Mouse (Mus musculus) gastrocnemius, adult 8-10 months (tissue): ENCODE measurements at regions not wholly inside any gene's neighbourhood (a gene's known extent, or its start where the extent isn't known, plus 50 kb on each side); places are given as distances from the start of the nearest gene placed in this dataset.

Experiments used
- DNase-seq, 2 experiments: peaks; one replicate each; pipeline ENCODE4 v3.0.0; 2022; ENCODE audit warnings: low spot score in 2 of 2

GRCm38 (mm10) chr13:44128506-44129274 is 344.1 kb downstream of the Cd83 start:
- no peak for DNase-seq

DNA sequence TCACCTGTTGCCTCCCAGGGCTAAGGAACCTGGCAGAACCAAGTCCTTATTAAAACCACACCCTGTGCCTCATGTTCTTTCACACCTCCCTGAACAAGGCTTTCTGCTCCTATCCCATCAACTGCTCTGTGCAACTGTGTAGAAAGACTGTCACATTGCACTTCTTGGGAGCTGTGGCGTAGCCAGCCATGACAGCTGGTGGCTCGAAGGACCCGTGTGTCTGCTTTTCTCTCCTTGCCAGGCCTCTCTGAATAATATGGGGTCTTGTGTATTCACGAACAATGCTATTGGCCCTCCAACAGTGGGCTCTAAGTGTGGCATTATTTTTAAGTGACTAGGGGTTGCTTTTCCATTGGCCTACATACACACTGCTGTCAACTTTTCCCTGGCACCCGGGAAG is 347.3 kb downstream of the Cd83 start:
- DNase-seq = no peak

DNA sequence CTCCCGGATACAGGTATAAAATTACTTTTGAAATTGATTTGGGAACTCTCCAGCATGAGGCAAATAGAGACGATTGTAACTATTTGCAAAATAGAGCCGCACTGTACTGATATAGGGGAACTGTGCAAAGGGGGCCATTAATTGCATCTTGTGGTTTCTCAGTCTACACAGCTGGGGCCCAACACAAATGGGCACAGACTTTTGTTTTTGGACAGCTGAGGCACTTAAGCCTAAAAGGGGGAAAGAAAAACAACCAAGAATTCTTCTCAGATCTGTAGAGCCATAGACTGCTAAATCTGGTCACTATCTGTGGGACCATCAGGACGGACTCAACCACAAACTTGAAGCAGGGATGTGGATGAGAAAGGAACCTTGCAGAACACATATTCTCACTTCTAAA is 347.9 kb downstream of the Cd83 start:
- no peak for DNase-seq

- DNase-seq = peak in 1 of 2 experiments; percentile 10
These were observed 348.9 kb downstream of the Cd83 start for GRCm38 (mm10) chr13:44133436-44133835.

DNA sequence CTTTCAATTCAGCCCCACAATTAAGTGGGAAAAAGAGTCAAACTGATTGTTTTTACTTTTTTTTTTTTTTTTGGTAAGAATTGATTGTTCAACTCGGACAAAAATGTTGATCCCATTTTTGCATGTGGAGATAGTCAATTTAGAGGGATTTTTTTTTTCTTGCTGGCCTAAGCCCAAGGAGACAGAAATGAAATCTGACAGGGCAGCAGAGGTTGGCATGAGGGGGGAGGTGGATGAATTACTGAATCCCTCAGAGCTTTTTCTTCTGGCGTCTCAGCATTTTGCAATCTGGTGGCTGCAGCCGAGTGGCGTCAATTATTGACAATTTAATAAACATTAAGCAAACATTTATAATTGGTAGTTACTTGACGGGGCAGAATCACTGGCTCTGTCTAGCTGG is 356.6 kb downstream of the Cd83 start:
- DNase-seq = no peak

- no peak for DNase-seq
These were observed 360.9 kb downstream of the Cd83 start for GRCm38 (mm10) chr13:44145441-44145840.

DNA sequence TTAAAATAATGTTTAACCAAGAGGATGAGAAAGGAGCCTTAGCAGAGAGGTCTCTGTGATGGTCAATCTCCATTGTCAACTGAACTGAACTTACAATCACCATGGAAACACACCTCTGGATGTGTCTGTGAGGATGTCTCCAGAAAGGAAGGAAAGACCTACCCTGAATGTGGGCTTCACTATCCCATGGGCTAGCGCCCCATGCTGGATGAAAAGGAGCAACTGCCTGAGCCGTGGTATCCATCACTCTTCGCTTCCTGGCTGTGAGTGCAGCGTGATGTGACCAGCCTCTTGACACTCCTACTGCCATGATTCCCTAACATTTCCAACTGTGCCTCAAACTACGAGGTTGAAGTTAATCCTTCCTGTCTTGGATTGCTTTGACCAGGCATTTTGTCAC is 363.3 kb downstream of the Cd83 start:
- DNase-seq = no peak

- DNase-seq = no peak
These were observed 364.9 kb downstream of the Cd83 start for GRCm38 (mm10) chr13:44149499-44149898.

GRCm38 (mm10) chr13:44151526-44151925 is 367.0 kb downstream of the Cd83 start:
- DNase-seq = no peak

DNA sequence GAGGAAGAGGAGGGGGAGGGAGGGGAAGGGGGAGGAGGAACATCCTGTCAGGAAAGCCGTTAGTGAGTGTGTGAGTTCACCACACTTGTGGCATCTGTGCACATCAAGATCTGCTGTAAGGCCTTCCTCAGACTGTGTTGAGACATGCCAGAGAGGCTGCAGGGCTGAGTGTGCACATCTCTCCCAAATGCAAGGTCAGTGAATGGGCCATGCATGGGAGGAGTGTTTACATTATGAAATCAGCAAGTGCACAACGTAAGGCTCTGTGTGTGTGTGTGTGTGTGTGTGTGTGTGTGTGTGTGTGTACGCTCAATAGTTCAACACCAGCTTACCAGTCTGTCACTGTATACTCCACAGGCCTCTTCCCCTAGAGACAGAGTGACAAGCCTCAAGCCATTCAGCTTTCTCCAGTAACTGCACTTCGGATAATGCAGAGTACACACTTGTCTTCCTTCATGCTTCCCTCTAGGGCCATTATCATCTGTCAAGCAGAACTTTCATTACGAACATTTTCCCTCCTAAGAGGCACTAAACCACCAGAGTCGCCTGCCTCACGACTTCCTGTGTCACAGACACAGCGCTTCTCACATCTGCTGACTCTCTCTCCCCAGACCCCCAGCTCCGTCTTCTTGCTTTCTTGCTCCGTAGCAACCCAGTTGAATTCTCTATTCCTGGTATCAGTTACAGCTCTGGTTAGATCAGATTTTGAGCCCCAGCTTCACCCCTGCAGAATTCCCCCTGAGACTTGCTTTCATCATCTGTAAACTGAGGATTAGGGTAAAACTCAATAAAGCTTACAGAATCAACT is 368.4 kb downstream of the Cd83 start:
- no peak for DNase-seq

DNA sequence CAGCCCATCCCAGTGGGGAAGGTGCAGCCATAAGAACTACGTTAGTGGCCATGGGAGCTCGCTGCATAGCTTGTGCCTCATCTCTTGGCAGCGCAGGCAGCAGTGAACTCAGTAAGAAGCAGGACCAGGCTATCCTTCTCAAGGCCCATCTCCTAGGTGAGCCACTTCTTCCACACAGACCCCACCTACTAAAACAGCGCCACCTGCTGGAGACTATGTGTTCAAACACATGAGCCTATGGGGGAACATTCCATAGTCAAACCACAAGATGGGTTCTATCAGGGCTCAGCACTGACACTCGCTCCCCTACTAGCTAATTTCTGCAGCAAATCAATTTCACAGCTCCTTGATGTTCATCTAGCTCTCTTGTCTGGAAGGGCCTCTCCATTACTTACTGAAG is 369.2 kb downstream of the Cd83 start:
- no peak for DNase-seq

GRCm38 (mm10) chr13:44155956-44156355 is 371.4 kb downstream of the Cd83 start:
- DNase-seq = no peak

GRCm38 (mm10) chr13:44156546-44156945 is 372.0 kb downstream of the Cd83 start:
- DNase-seq = no peak

DNA sequence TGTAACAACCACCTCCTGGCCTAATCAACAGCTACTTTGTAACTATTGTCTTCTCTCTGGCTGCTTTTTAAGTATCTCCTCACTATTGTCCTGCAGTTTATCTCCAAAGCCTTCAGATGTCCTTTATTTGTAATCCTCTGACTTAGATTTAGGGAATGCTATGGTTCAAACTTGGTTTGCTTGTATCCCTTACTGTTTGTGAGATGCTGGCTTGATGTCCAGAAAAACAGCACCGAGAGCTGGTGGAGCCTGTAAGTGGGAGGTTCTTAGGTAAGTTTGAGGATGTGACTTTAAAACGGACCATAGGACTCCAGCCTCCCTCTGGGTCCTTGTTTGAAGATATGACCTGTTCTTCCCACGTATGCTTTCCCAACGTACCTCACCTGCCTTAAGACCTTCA is 372.7 kb downstream of the Cd83 start:
- no peak for DNase-seq

- DNase-seq = no peak
These were observed 373.8 kb downstream of the Cd83 start for GRCm38 (mm10) chr13:44158364-44158763.

GRCm38 (mm10) chr13:44159346-44159745 is 374.8 kb downstream of the Cd83 start:
- DNase-seq = no peak

GRCm38 (mm10) chr13:44164746-44165145 is 380.2 kb downstream of the Cd83 start:
- no peak for DNase-seq

DNA sequence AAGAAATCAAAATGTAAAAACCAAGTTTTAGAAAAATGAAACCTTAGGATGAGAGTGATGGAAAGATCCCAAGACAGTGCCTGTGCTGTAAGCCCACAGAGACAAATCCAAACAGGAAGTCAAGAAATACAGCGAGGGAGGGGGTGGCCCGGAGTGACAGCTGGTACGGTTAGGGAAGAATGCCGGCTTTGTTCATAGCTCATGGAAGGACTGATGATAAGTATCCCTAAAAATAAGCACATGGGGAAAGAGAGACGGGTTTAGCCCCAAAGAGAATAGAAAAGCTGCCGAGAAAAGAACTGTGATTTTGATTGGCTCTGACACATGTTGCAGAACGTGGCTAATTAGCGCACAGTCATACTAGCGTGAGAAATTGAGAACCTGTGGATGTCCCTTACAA is 382.6 kb downstream of the Cd83 start:
- DNase-seq = no peak

GRCm38 (mm10) chr13:44168186-44168585 is 383.6 kb downstream of the Cd83 start:
- DNase-seq = no peak

GRCm38 (mm10) chr13:44171639-44172038 is 387.1 kb downstream of the Cd83 start:
- DNase-seq = no peak

DNA sequence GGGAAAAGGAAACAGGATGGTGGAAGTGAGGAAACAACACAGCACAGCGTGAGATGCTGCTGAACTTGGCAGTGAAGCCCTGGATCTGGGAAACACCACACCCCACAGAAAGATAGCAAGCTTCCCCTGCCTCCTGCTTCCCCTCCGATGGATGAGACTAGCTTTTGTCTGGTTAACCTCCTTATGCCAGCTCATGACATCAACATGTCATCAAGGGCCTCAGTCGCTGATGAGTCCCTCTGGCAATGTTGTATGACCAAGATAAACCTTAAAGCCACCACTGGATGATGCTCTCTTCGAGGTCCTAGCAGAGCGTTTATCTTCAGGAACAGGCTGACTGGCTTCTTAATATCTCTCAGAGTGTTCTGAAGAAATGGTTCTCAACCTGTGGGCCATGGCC is 388.1 kb downstream of the Cd83 start:
- no peak for DNase-seq

- DNase-seq = no peak
These were observed 389.7 kb downstream of the Cd83 start for GRCm38 (mm10) chr13:44174236-44174635.
